Mouse (Mus musculus): ENCODE results near the gene Ifnab.

GRCm38 (mm10) chr4:88691259-88691658 lies at the start of gene Ifnab:
- no peak for TF ChIP-seq CTCF (IDR thresholded peaks at IDR 0.05; ENCODE audit: low read depth, low read length)
- TF ChIP-seq POLR2A (IDR thresholded peaks at IDR 0.05; ENCODE audit: borderline replicate concordance, low read depth, low read length), result no peak
